Mouse (Mus musculus) lung, embryonic 15.5 days (tissue): ENCODE data around the gene Defb15. TPM values are rescaled to one million over a fixed set of nuclear protein-coding genes. Genes with fewer than 3 reads are reported as not detected.
"Not testable (repeated sequence)": the region's sequence is repeated elsewhere in the genome, so short reads cannot be mapped to it uniquely, and the experiment has no call there.

Experiments used
- ATAC-seq: fragments of 200-750 bp; cut with Nextera tagmentation; 2 replicates; pipeline ENCODE4 v1.8.0; 2017; ENCODE audit warnings: moderate number of reproducible peaks, borderline replicate concordance; ENCODE audit not compliant: low FRiP score, low TSS enrichment; ENCODE audit errors: extremely low read depth
- H3K27ac ChIP-seq: fragments of 300-500 bp; sonication (generic); 2 replicates; pipeline ENCODE4 v1.5.1; 2015; ENCODE audit warnings: moderate library complexity, mild to moderate bottlenecking, inconsistent platforms
- H3K27me3 ChIP-seq: fragments of 300-500 bp; sonication (generic); 2 replicates; pipeline ENCODE4 v1.6.1; 2015; ENCODE audit warnings: inconsistent platforms
- H3K36me3 ChIP-seq: fragments of 300-500 bp; sonication (generic); 2 replicates; pipeline ENCODE4 v1.6.1; 2015; ENCODE audit warnings: inconsistent platforms
- H3K4me1 ChIP-seq: fragments of 300-500 bp; sonication (generic); 2 replicates; pipeline ENCODE4 v1.6.1; 2015; ENCODE audit warnings: inconsistent platforms
- H3K4me2 ChIP-seq: fragments of 300-500 bp; sonication (generic); 2 replicates; pipeline ENCODE4 v1.6.1; 2015; ENCODE audit warnings: inconsistent platforms, mild to moderate bottlenecking, moderate library complexity
- H3K4me3 ChIP-seq: fragments of 300-500 bp; sonication (generic); 2 replicates; pipeline ENCODE4 v1.5.1; 2015; ENCODE audit warnings: mild to moderate bottlenecking, inconsistent platforms
- H3K9ac ChIP-seq: fragments of 300-500 bp; sonication (generic); 2 replicates; pipeline ENCODE4 v1.6.1; 2015; ENCODE audit warnings: inconsistent platforms
- H3K9me3 ChIP-seq: fragments of 300-500 bp; sonication (generic); 2 replicates; pipeline ENCODE4 v1.6.1; 2016; ENCODE audit warnings: inconsistent platforms
- WGBS: fragments of 180-500 bp; shearing (Covaris S2); methylation state at CpG from one replicate; pipeline ENCODE4 v1.1.7; 2015; 5-methylcytosine and 5-hydroxymethylcytosine counted together
- polyA plus RNA-seq: library from polyadenylated mRNA; unstranded; fragments of >200 nt; fragmentation: Nextera tagmentation; extraction: Ambion mirVana; gene quantifications from 2 replicates; pipeline ENCODE4 v1.2.1, GENCODE M21; 2015

The Defb15 gene
- polyA plus RNA-seq, 1 experiment from 2014 or later = not detected

DNA sequence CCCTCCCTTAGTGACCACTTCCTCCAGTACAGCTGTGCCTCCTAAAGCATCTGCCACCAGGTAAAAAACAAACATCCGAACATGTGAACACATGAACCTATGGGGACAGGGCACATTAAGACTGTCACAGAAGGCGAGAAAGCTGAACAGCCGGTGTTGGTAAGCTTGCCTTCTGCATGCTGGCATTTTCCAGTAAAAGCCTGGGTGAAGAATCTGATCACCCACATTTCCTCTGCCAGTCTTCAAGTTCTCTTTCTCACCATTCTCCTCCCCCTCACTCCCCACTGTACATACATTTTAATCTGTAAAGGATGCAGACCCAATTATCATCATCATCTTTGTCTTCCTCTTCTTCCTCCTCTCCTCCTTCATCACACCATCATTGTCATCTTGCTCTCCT is 16.9 kb downstream of the Defb15 start:
- no peak for ATAC-seq
- Histone ChIP-seq H3K36me3 (no peaks in the 10 kb centered on the region), H3K9me3 (no peaks in the 10 kb centered on the region), H3K9ac (no peak overlapping the region), H3K27me3 (no peaks in the 10 kb centered on the region), H3K4me1 (no peaks in the 10 kb centered on the region), H3K27ac (no peak overlapping the region), H3K4me2 (no peak overlapping the region), H3K4me3 (no peak overlapping the region)
- 74% methylated on average over 3 of the region's 3 CpGs for WGBS

DNA sequence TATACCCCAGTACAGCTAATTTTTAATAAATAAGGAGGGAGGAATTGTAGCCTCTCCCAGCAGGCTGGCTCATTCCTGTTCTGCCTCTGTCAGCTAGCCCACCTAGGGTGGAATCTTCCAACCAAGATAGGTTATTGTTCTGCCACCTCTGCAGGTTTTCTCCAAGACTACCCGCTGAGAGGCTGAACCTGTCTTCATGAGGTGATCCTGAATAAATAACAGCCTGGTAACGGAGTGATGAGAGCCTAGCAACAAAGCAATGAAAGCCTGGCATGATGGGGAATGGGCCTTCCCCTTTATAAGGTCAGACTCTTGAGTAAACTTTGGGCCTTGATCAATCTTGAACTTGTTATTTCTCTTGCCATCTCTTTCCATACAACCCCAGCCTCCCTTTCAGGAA is 20.0 kb downstream of the Defb15 start:
- no peaks in the 10 kb centered on the region for H3K9me3 ChIP-seq
- WGBS = 25% methylated on average over 2 of the region's 2 CpGs
- H3K4me3 ChIP-seq = no peak overlapping the region
- H3K9ac ChIP-seq = no peak overlapping the region
- H3K27me3 ChIP-seq = no peaks in the 10 kb centered on the region
- no peaks in the 10 kb centered on the region for H3K4me1 ChIP-seq
- no peak overlapping the region for H3K4me2 ChIP-seq
- no peak for ATAC-seq
- no peak overlapping the region for H3K27ac ChIP-seq
- H3K36me3 ChIP-seq = no peaks in the 10 kb centered on the region

DNA sequence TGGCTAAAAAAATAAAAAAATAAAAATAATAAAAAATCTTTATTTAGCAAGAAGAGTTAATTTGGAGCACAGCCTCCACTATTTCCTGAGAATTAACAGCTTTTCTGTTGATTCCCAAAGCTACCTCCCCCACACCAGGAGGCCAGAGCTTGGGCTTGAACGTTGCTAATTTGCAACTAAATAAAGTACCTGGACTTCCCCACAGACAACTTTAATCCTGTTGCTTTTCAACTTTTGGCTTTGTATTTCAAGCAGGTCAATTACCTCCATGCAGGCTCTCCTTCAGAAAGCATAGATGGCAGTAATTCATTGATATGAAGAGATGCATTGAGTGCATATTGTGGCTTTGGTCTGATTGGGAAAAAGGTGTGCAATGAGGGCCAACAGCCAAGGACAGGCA is 20.6 kb downstream of the Defb15 start:
- H3K27me3 ChIP-seq = no peaks in the 10 kb centered on the region
- no peaks in the 10 kb centered on the region for H3K9me3 ChIP-seq
- H3K4me2 ChIP-seq = no peak overlapping the region
- no peaks in the 10 kb centered on the region for H3K4me1 ChIP-seq
- H3K36me3 ChIP-seq = no peaks in the 10 kb centered on the region
- ATAC-seq = no peak
- no peak overlapping the region for H3K27ac ChIP-seq
- WGBS = 19% methylated on average over 1 of the region's 1 CpGs
- no peak overlapping the region for H3K9ac ChIP-seq
- no peak overlapping the region for H3K4me3 ChIP-seq

DNA sequence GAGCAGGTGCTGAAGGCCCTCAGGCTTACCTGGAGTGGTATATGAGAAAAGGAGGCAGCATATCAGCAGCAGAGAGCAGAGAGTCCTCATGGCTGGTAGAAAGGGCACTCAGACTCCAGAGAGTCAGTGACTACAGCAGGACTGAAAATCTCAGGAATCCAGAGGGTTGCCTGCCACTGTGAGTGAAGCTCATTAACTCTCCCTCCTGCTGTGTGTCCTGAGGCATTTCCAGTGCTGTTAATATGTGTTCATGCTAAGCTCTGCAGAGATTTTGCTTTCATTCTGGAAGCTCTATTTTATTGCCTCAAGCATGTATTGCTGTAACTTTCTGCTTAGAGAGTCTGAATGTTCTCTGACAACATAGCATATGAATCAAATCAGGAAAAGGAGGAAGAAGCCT is 26.2 kb downstream of the Defb15 start, which contains the start of gene Defb11:
Defb11 (minus strand) TSS at position 123 of the 400 bp plus-strand sequence.
- H3K36me3 ChIP-seq, H3K4me2 ChIP-seq, H3K9ac ChIP-seq, H3K9me3 ChIP-seq, H3K4me1 ChIP-seq, ATAC-seq, H3K27me3 ChIP-seq, H3K4me3 ChIP-seq, H3K27ac ChIP-seq: not testable (repeated sequence)

DNA sequence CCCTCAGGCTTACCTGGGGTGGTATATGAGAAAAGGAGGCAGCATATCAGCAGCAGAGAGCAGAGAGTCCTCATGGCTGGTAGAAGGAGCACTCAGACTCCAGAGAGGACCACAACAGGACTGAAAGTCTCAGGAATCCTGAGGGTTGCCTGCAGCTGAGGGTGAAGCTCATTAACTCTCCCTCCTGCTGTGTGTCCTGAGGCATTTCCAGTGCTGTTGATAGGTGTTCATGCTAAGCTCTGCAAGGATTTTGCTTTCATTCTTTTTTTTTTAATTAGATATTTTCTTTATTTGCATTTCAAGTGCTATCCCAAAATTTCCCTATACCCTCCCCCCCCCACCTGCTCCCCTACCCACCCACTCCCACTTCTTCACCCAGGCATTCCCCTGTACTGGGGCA is 47.2 kb downstream of the Defb15 start, which contains the start of gene Defb9:
Defb9 (minus strand) TSS at position 101 of the 400 bp plus-strand sequence.
- H3K36me3 ChIP-seq, H3K9ac ChIP-seq, H3K27me3 ChIP-seq, H3K4me3 ChIP-seq, H3K4me1 ChIP-seq, H3K9me3 ChIP-seq, H3K27ac ChIP-seq, ATAC-seq, H3K4me2 ChIP-seq: not testable (repeated sequence)

Other genes with a start within 250 kb of the Defb15 start
- gene AY761184, start 229.1 kb downstream of the Defb15 start, polyA plus RNA-seq = not detected in 2 replicates
- gene Defa24, start 198.2 kb downstream of the Defb15 start, polyA plus RNA-seq = not detected in 2 replicates
- gene Defb50, start 109.2 kb downstream of the Defb15 start, polyA plus RNA-seq = not detected in 2 replicates
- not detected in 2 replicates for gene Defb2, start 92.8 kb downstream of the Defb15 start, polyA plus RNA-seq
- not detected in 2 replicates for gene Defb10, start 73.8 kb downstream of the Defb15 start, polyA plus RNA-seq
- not detected in 2 replicates for gene Defb9, start 47.3 kb downstream of the Defb15 start, polyA plus RNA-seq
- gene Defb11, start 26.3 kb downstream of the Defb15 start, polyA plus RNA-seq = not detected in 2 replicates
- not detected in 2 replicates for gene Defb35, start 5.6 kb upstream of the Defb15 start, polyA plus RNA-seq
- gene Defb13, start 14.1 kb upstream of the Defb15 start, polyA plus RNA-seq = not detected in 2 replicates
- gene Fam90a1a, start 26.0 kb upstream of the Defb15 start, polyA plus RNA-seq = not detected in 2 replicates
- gene Ccdc70, start 37.1 kb upstream of the Defb15 start, polyA plus RNA-seq = not detected in 2 replicates
- 2.4 and 2.7 TPM in 2 replicates for gene Atp7b, start 127.6 kb upstream of the Defb15 start, polyA plus RNA-seq
- 27.3 and 29.8 TPM in 2 replicates for gene Alg11, start 128.0 kb upstream of the Defb15 start, polyA plus RNA-seq
- gene Nek5, start 192.3 kb upstream of the Defb15 start, polyA plus RNA-seq = 1.0 TPM in 2 replicates
- gene Nek3, start 233.7 kb upstream of the Defb15 start, polyA plus RNA-seq = 5.0 and 6.0 TPM in 2 replicates